Mouse (Mus musculus) MEL (cell line): ENCODE measurements around the gene Kcnk1. TPM values are rescaled to one million over a fixed set of nuclear protein-coding genes. Genes with fewer than 3 reads are reported as not detected.

Experiments used
- DNase-seq: peaks from one replicate; pipeline ENCODE4 v3.0.0; 2011; ENCODE audit warnings: low read depth, low spot score
- H3K27ac ChIP-seq: 2 replicates; pipeline ENCODE4 v1.5.1; 2012; ENCODE audit warnings: low read depth, mild to moderate bottlenecking, control low read depth, low read length, moderate library complexity; ENCODE audit not compliant: control insufficient read depth
- H3K27me3 ChIP-seq, 2 experiments: fragments of 150-350 bp in 1 of 2; sonication (generic) in 1 of 2; 2 replicates each; pipeline ENCODE4 v1.6.1; 2012; ENCODE audit warnings: low read length in 2 of 2, mild to moderate bottlenecking in 2 of 2, improper control_type of control experiment in 1 of 2, moderate library complexity in 1 of 2; ENCODE audit not compliant: insufficient read depth in 2 of 2, control insufficient read depth in 1 of 2
- H3K36me3 ChIP-seq, 2 experiments: 2 replicates each; pipeline ENCODE4 v1.6.1; 2012 to 2014; ENCODE audit warnings: low read length in 2 of 2, improper control_type of control experiment in 1 of 2, inconsistent platforms in 1 of 2, mild to moderate bottlenecking in 1 of 2; ENCODE audit not compliant: insufficient read depth in 2 of 2, control insufficient read depth in 1 of 2
- H3K4me1 ChIP-seq, 2 experiments: fragments of 150-350 bp in 1 of 2; sonication (generic) in 1 of 2; 2 replicates each; pipeline ENCODE4 v1.6.1; 2012; ENCODE audit warnings: low read length in 2 of 2, improper control_type of control experiment in 1 of 2, mild to moderate bottlenecking in 1 of 2; ENCODE audit not compliant: insufficient read depth in 2 of 2, control insufficient read depth in 1 of 2
- H3K4me3 ChIP-seq, 2 experiments: fragments of 150-350 bp in 1 of 2; sonication (generic) in 1 of 2; 2 replicates each; pipeline ENCODE4 v1.5.1; 2012; ENCODE audit warnings: low read depth in 2 of 2, low read length in 2 of 2, mild to moderate bottlenecking in 2 of 2, moderate library complexity in 2 of 2, control low read depth in 1 of 2, improper control_type of control experiment in 1 of 2; ENCODE audit not compliant: control insufficient read depth in 1 of 2, insufficient read depth in 1 of 2
- H3K79me2 ChIP-seq: 2 replicates; pipeline ENCODE4 v1.6.1; 2012; ENCODE audit warnings: mild to moderate bottlenecking, low read length, moderate library complexity; ENCODE audit not compliant: control insufficient read depth, poor library complexity, insufficient read depth
- H3K9ac ChIP-seq: 2 replicates; pipeline ENCODE4 v1.6.1; 2012; ENCODE audit warnings: low read depth, mild to moderate bottlenecking, control low read depth, low read length, moderate library complexity; ENCODE audit not compliant: control insufficient read depth, poor library complexity, severe bottlenecking
- H3K9me3 ChIP-seq: fragments of 150-350 bp; sonication (generic); replicated peaks from 2 replicates; pipeline ENCODE4 v1.6.1; 2012; ENCODE audit warnings: mild to moderate bottlenecking, low read length, improper control_type of control experiment, moderate library complexity; ENCODE audit not compliant: insufficient read depth
- CTCF ChIP-seq, 3 experiments: IDR thresholded peaks in 2 of 3; conservative IDR thresholded peaks in 1 of 3; 2 replicates each; pipeline ENCODE4 v1.5.1; 2011 to 2012; ENCODE audit warnings: low read length in 3 of 3, low read depth in 2 of 3, mild to moderate bottlenecking in 2 of 3, improper control_type of control experiment in 1 of 3, inconsistent platforms in 1 of 3, mixed read lengths in 1 of 3, moderate library complexity in 1 of 3; ENCODE audit not compliant: control insufficient read depth in 1 of 3, insufficient read depth in 1 of 3, poor library complexity in 1 of 3, severe bottlenecking in 1 of 3
- EP300 ChIP-seq, 2 experiments: IDR thresholded peaks; 2 replicates each; pipeline ENCODE4 v1.6.1; 2011; ENCODE audit warnings: improper control_type of control experiment in 2 of 2, low read length in 2 of 2, low read depth in 1 of 2, mild to moderate bottlenecking in 1 of 2
- GABPA ChIP-seq: IDR thresholded peaks from 2 replicates; pipeline ENCODE4 v1.6.1; 2012; ENCODE audit warnings: low read depth, mild to moderate bottlenecking, inconsistent platforms, low read length, improper control_type of control experiment, moderate library complexity
- GATA1 ChIP-seq: IDR thresholded peaks from 2 replicates; pipeline ENCODE4 v1.6.1; 2011; ENCODE audit warnings: low read depth, low read length, improper control_type of control experiment
- HCFC1 ChIP-seq: IDR thresholded peaks from 2 replicates; pipeline ENCODE4 v1.6.1; 2012; ENCODE audit warnings: low read depth, mild to moderate bottlenecking, inconsistent platforms, low read length, improper control_type of control experiment, moderate library complexity
- MAFK ChIP-seq: IDR thresholded peaks from 2 replicates; pipeline ENCODE4 v1.6.1; 2011; ENCODE audit warnings: low read depth, mild to moderate bottlenecking, low read length, improper control_type of control experiment, borderline replicate concordance
- MAX ChIP-seq: IDR thresholded peaks from 2 replicates; pipeline ENCODE4 v1.6.1; 2011; ENCODE audit warnings: low read length, improper control_type of control experiment
- MAZ ChIP-seq: IDR thresholded peaks from 2 replicates; pipeline ENCODE4 v1.6.1; 2012; ENCODE audit warnings: low read depth, mild to moderate bottlenecking, inconsistent platforms, low read length, improper control_type of control experiment
- NRF1 ChIP-seq: IDR thresholded peaks from 2 replicates; pipeline ENCODE4 v1.6.1; 2014; ENCODE audit warnings: low read depth, mild to moderate bottlenecking, inconsistent platforms, low read length, improper control_type of control experiment, moderate library complexity; ENCODE audit not compliant: poor library complexity, insufficient read depth, severe bottlenecking
- POLR2A ChIP-seq, 2 experiments: IDR thresholded peaks; 2 replicates each; pipeline ENCODE4 v1.6.1; 2011 to 2012; ENCODE audit warnings: low read length in 2 of 2, mild to moderate bottlenecking in 2 of 2, control low read depth in 1 of 2, improper control_type of control experiment in 1 of 2, low read depth in 1 of 2, moderate library complexity in 1 of 2; ENCODE audit not compliant: control insufficient read depth in 1 of 2, insufficient read depth in 1 of 2, poor library complexity in 1 of 2
- POLR2AphosphoS2 ChIP-seq: IDR thresholded peaks from 2 replicates; pipeline ENCODE4 v1.6.1; 2011; ENCODE audit warnings: low read length, improper control_type of control experiment
- POLR2AphosphoS5 ChIP-seq: IDR thresholded peaks from 2 replicates; pipeline ENCODE4 v1.6.1; 2012; ENCODE audit warnings: low read depth, borderline replicate concordance, mild to moderate bottlenecking, inconsistent platforms, low read length, moderate library complexity, mixed read lengths
- RAD21 ChIP-seq: IDR thresholded peaks from 2 replicates; pipeline ENCODE4 v1.6.1; 2011; ENCODE audit warnings: mild to moderate bottlenecking, low read depth, low read length, improper control_type of control experiment
- RCOR1 ChIP-seq: IDR thresholded peaks from 2 replicates; pipeline ENCODE4 v1.6.1; 2012; ENCODE audit warnings: low read depth, mild to moderate bottlenecking, inconsistent platforms, low read length, improper control_type of control experiment
- SMC3 ChIP-seq: IDR thresholded peaks from 2 replicates; pipeline ENCODE4 v1.6.1; 2011; ENCODE audit warnings: low read depth, low read length, improper control_type of control experiment
- TAL1 ChIP-seq: IDR thresholded peaks from 2 replicates; pipeline ENCODE4 v1.6.1; 2012; ENCODE audit warnings: mild to moderate bottlenecking, inconsistent platforms, low read length, moderate library complexity, mixed read lengths
- TBP ChIP-seq: IDR thresholded peaks from 2 replicates; pipeline ENCODE4 v1.8.0; 2011; ENCODE audit warnings: low read depth, low read length, improper control_type of control experiment
- TCF12 ChIP-seq: IDR thresholded peaks from 2 replicates; pipeline ENCODE4 v1.6.1; 2014; ENCODE audit warnings: low read depth, mild to moderate bottlenecking, inconsistent platforms, low read length, improper control_type of control experiment, moderate library complexity
- UBTF ChIP-seq: IDR thresholded peaks from 2 replicates; pipeline ENCODE4 v1.6.1; 2012; ENCODE audit warnings: low read depth, mild to moderate bottlenecking, inconsistent platforms, low read length, improper control_type of control experiment, moderate library complexity, borderline replicate concordance; ENCODE audit not compliant: insufficient read depth
- USF1 ChIP-seq: IDR thresholded peaks from 2 replicates; pipeline ENCODE4 v1.6.1; 2014; ENCODE audit warnings: low read depth, mild to moderate bottlenecking, inconsistent platforms, low read length, improper control_type of control experiment, moderate library complexity
- ZC3H11A ChIP-seq: IDR thresholded peaks from 2 replicates; pipeline ENCODE4 v1.6.1; 2012; ENCODE audit warnings: low read depth, mild to moderate bottlenecking, inconsistent platforms, low read length, improper control_type of control experiment
- ZKSCAN1 ChIP-seq: IDR thresholded peaks from 2 replicates; pipeline ENCODE4 v1.6.1; 2012; ENCODE audit warnings: low read depth, mild to moderate bottlenecking, inconsistent platforms, low read length, improper control_type of control experiment, moderate library complexity
- ZNF384 ChIP-seq: IDR thresholded peaks from 2 replicates; pipeline ENCODE4 v1.6.1; 2012; ENCODE audit warnings: low read depth, mild to moderate bottlenecking, inconsistent platforms, low read length, improper control_type of control experiment
- polyA plus RNA-seq, 2 experiments: library from polyadenylated mRNA; stranded (reverse) in 1 of 2; unstranded in 1 of 2; fragments of >175 nt in 1 of 2; fragments of >200 nt in 1 of 2; gene quantifications; 2 replicates each; pipeline versions ENCODE4 v1.2.1 to v1.2.4; 2012; ENCODE audit warnings: low replicate concordance in 2 of 2, low read depth in 1 of 2; ENCODE audit not compliant: insufficient read length in 2 of 2, insufficient read depth in 1 of 2, missing spikeins in 1 of 2
- total RNA-seq: library from RNA; depleted of rRNA; stranded (reverse); fragments of 300-350 nt; gene quantifications from 2 replicates; pipeline ENCODE4 v1.2.3, GENCODE M21; 2012

Gene Kcnk1
- total and polyA plus RNA-seq, 3 experiments, result not detected

GRCm38 (mm10) chr8:125955671-125956070 lies 39.3 kb upstream of the Kcnk1 start:
- Histone ChIP-seq H3K27me3 (no peaks in the 10 kb centered on the region), H3K79me2 (no peaks in the 10 kb centered on the region), H3K36me3 (no peaks in the 10 kb centered on the region), H3K27ac (no peak overlapping the region), H3K4me1 (no peaks in the 10 kb centered on the region), H3K4me3 (no peak overlapping the region), H3K9me3 (no peaks in the 10 kb centered on the region), H3K9ac (no peak overlapping the region)
- peak; percentile 21 for TF ChIP-seq RAD21
- peak; percentile 33 to 42 (median 38); a peak in 5 of 6 replicates for TF ChIP-seq CTCF (IDR thresholded peaks at IDR 0.05 in 2 of 3, conservative IDR thresholded peaks at IDR 0.05 in 1 of 3; ENCODE audit: control insufficient read depth in 1 of 3, insufficient read depth in 1 of 3, low read depth in 2 of 3, low read length in 3 of 3, poor library complexity in 1 of 3, severe bottlenecking in 1 of 3)
- TF ChIP-seq MAFK, result no peak
- no peak for DNase-seq

GRCm38 (mm10) chr8:125956796-125957195 lies 38.2 kb upstream of the Kcnk1 start:
- no peaks in the 10 kb centered on the region; a peak in 1 of 4 replicates for H3K27me3 ChIP-seq
- no peak overlapping the region for H3K9ac ChIP-seq
- TF ChIP-seq TAL1, result no peak
- TF ChIP-seq POLR2A (IDR thresholded peaks at IDR 0.05; ENCODE audit: control insufficient read depth in 1 of 2, insufficient read depth in 1 of 2, low read depth in 1 of 2, low read length in 2 of 2, poor library complexity in 1 of 2), result no peak
- no peak for TF ChIP-seq ZNF384
- no peak for TF ChIP-seq GABPA
- no peak for TF ChIP-seq TBP
- TF ChIP-seq EP300 (IDR thresholded peaks at IDR 0.05; ENCODE audit: low read depth in 1 of 2, low read length in 2 of 2), result no peak
- no peak for TF ChIP-seq TCF12
- TF ChIP-seq, all 39 proteins: peak for 0
- Histone ChIP-seq H3K4me1 (no peaks in the 10 kb centered on the region), H3K9me3 (no peaks in the 10 kb centered on the region), H3K27ac (no peak overlapping the region), H3K4me3 (no peak overlapping the region), H3K79me2 (no peaks in the 10 kb centered on the region), H3K36me3 (no peaks in the 10 kb centered on the region)
- no peak for DNase-seq

GRCm38 (mm10) chr8:125957226-125957993 lies 37.6 kb upstream of the Kcnk1 start:
- TF ChIP-seq ZKSCAN1, result no peak
- TF ChIP-seq POLR2A (IDR thresholded peaks at IDR 0.05; ENCODE audit: control insufficient read depth in 1 of 2, insufficient read depth in 1 of 2, low read depth in 1 of 2, low read length in 2 of 2, poor library complexity in 1 of 2), result no peak
- no peak for TF ChIP-seq EP300 (IDR thresholded peaks at IDR 0.05; ENCODE audit: low read depth in 1 of 2, low read length in 2 of 2)
- TF ChIP-seq MAX, result no peak
- no peak for TF ChIP-seq GABPA
- TF ChIP-seq HCFC1, result no peak
- no peak for TF ChIP-seq UBTF
- TF ChIP-seq POLR2AphosphoS2, result no peak
- no peak for TF ChIP-seq MAZ
- no peak for TF ChIP-seq SMC3
- TF ChIP-seq RAD21, result no peak
- TF ChIP-seq POLR2AphosphoS5, result no peak
- TF ChIP-seq MAFK, result no peak
- no peak for TF ChIP-seq RCOR1
- no peak for TF ChIP-seq USF1
- no peak for TF ChIP-seq GATA1
- TF ChIP-seq TAL1, result no peak
- no peak for TF ChIP-seq NRF1
- TF ChIP-seq TCF12, result no peak
- no peak for TF ChIP-seq ZC3H11A
- no peaks in the 10 kb centered on the region; a peak in 1 of 4 replicates for H3K27me3 ChIP-seq
- no peak overlapping the region for H3K9ac ChIP-seq
- DNase-seq, result no peak
- H3K4me3 ChIP-seq, result no peak overlapping the region
- no peaks in the 10 kb centered on the region for H3K4me1 ChIP-seq
- no peak overlapping the region for H3K27ac ChIP-seq
- H3K36me3 ChIP-seq, result no peaks in the 10 kb centered on the region
- no peaks in the 10 kb centered on the region for H3K79me2 ChIP-seq
- H3K9me3 ChIP-seq, result no peaks in the 10 kb centered on the region
